Mouse (Mus musculus) embryonic facial prominence, embryonic 15.5 days (tissue): Measurements from ENCODE around the gene Ripk1. TPM values are rescaled to one million over a fixed set of nuclear protein-coding genes. Genes with fewer than 3 reads are reported as not detected.
A peak's percentile ranks its signal among the peaks of the same experiment; 100 is the strongest.

Experiments used
- ATAC-seq: fragments of 200-750 bp; cut with Nextera tagmentation; 2 replicates; pipeline ENCODE4 v1.8.0; 2017; ENCODE audit warnings: low read depth, moderate TSS enrichment; ENCODE audit not compliant: insufficient number of reproducible peaks, low FRiP score, low TSS enrichment
- H3K27ac ChIP-seq: fragments of 300-500 bp; sonication (generic); replicated peaks from 2 replicates; pipeline ENCODE4 v1.5.1; 2015; ENCODE audit warnings: mild to moderate bottlenecking, inconsistent platforms
- H3K27me3 ChIP-seq: fragments of 300-500 bp; sonication (generic); 2 replicates; pipeline ENCODE4 v1.6.1; 2015; ENCODE audit warnings: inconsistent platforms
- H3K36me3 ChIP-seq: fragments of 300-500 bp; sonication (generic); 2 replicates; pipeline ENCODE4 v1.6.1; 2015; ENCODE audit warnings: mild to moderate bottlenecking, inconsistent platforms
- H3K4me1 ChIP-seq: fragments of 300-500 bp; sonication (generic); 2 replicates; pipeline ENCODE4 v1.6.1; 2015; ENCODE audit warnings: inconsistent platforms
- H3K4me2 ChIP-seq: fragments of 300-500 bp; sonication (generic); replicated peaks from 2 replicates; pipeline ENCODE4 v1.6.1; 2015; ENCODE audit warnings: mild to moderate bottlenecking, inconsistent platforms
- H3K4me3 ChIP-seq: fragments of 300-500 bp; sonication (generic); replicated peaks from 2 replicates; pipeline ENCODE4 v1.5.1; 2015; ENCODE audit warnings: mild to moderate bottlenecking, inconsistent platforms
- H3K9ac ChIP-seq: fragments of 300-500 bp; sonication (generic); 2 replicates; pipeline ENCODE4 v1.6.1; 2015; ENCODE audit warnings: inconsistent platforms
- H3K9me3 ChIP-seq: fragments of 300-500 bp; sonication (generic); replicated peaks from 2 replicates; pipeline ENCODE4 v1.6.1; 2016; ENCODE audit warnings: inconsistent platforms
- WGBS: fragments of 180-500 bp; shearing (Covaris S2); methylation state at CpG from one replicate; pipeline ENCODE4 v1.1.7; 2015; 5-methylcytosine and 5-hydroxymethylcytosine counted together
- polyA plus RNA-seq: library from polyadenylated mRNA; unstranded; fragments of >200 nt; fragmentation: Nextera tagmentation; extraction: Ambion mirVana; gene quantifications from 2 replicates; pipeline ENCODE4 v1.2.1, GENCODE M21; 2015

The Ripk1 gene
- polyA plus RNA-seq, 1 experiment from 2014 or later: 19.3 TPM

- H3K4me2 ChIP-seq: no peak overlapping the region
- 84% methylated on average over 3 of the region's 3 CpGs for WGBS
- no peak overlapping the region for H3K9ac ChIP-seq
- H3K36me3 ChIP-seq: 0 out of 2 replicates have a peak, but pooled peaks cover 6% of the 10 kb centered on the region
- H3K4me3 ChIP-seq: no peak overlapping the region
- no peaks in the 10 kb centered on the region for H3K27me3 ChIP-seq
- no peak for ATAC-seq
- no peaks in the 10 kb centered on the region for H3K9me3 ChIP-seq
- no peak overlapping the region for H3K27ac ChIP-seq
- peaks cover 12% of the 10 kb centered on the region for H3K4me1 ChIP-seq
Measured at GRCm38 (mm10) chr13:34040091-34040490, 37.9 kb downstream of the Ripk1 start.

DNA sequence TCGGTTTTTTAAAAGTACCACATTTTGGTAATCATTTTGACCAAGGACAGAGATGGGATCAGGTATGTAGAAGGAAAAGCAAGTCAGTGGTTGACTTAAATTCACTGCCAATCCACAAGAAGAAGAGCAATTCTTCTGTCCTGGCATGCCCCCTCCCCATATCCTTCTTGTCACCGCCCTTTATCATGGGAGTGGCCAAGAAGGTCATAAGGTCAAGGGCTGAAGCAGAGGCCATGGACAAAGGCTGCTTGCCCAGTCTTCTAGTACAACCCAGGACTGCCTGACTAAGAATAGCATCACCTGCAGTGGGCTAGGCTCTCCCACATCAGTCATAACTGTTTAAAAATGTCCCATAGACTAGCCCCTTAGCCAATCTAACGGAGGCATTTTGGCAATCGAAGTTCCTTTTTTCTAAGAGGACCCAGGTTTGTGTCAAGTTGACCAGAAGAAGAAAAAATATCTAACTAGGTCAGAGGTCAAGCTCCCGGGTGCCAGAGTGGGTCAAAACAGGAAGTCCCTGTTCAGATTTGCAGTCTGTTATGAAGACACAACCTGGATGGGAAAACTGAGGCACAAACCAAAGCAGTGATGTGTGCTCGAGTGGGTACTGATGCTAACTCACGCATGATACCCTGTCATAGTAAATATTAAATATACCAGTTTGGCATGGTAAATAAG is 41.7 kb downstream of the Ripk1 start:
- Histone ChIP-seq H3K27ac (no peak overlapping the region), H3K9me3 (no peaks in the 10 kb centered on the region), H3K36me3 (peaks cover 23% of the 10 kb centered on the region), H3K4me3 (no peak overlapping the region), H3K27me3 (no peaks in the 10 kb centered on the region), H3K4me2 (no peak overlapping the region), H3K4me1 (peaks cover 6% of the 10 kb centered on the region), H3K9ac (no peak overlapping the region)
- no peak for ATAC-seq
- WGBS: 69% methylated on average over 7 of the region's 7 CpGs

GRCm38 (mm10) chr13:34045511-34046249 is 43.5 kb downstream of the Ripk1 start:
- Histone ChIP-seq H3K4me3 (no peak overlapping the region), H3K4me2 (no peak overlapping the region), H3K27ac (no peak overlapping the region), H3K36me3 (peaks cover 41% of the 10 kb centered on the region), H3K27me3 (no peaks in the 10 kb centered on the region), H3K9ac (no peak overlapping the region), H3K9me3 (no peaks in the 10 kb centered on the region), H3K4me1 (0 out of 2 replicates have a peak, but pooled peaks cover 3% of the 10 kb centered on the region)
- no peak for ATAC-seq
- 60% methylated on average over 5 of the region's 5 CpGs for WGBS

- no peaks in the 10 kb centered on the region for H3K27me3 ChIP-seq
- ATAC-seq: peak; percentile 74
- no peak overlapping the region for H3K4me2 ChIP-seq
- 39% methylated on average over 11 of the region's 11 CpGs for WGBS
- no peak overlapping the region for H3K9ac ChIP-seq
- H3K36me3 ChIP-seq: peaks cover 41% of the 10 kb centered on the region
- H3K4me1 ChIP-seq: 0 out of 2 replicates have a peak, but pooled peaks cover 3% of the 10 kb centered on the region
- no peaks in the 10 kb centered on the region for H3K9me3 ChIP-seq
- H3K4me3 ChIP-seq: no peak overlapping the region
- H3K27ac ChIP-seq: no peak overlapping the region
Measured at GRCm38 (mm10) chr13:34046421-34047012, 44.4 kb downstream of the Ripk1 start.

- Histone ChIP-seq H3K27me3 (no peaks in the 10 kb centered on the region), H3K36me3 (peaks cover 46% of the 10 kb centered on the region), H3K27ac (no peak overlapping the region), H3K9ac (no peak overlapping the region), H3K9me3 (no peaks in the 10 kb centered on the region), H3K4me2 (no peak overlapping the region), H3K4me1 (0 out of 2 replicates have a peak, but pooled peaks cover 3% of the 10 kb centered on the region), H3K4me3 (no peak overlapping the region)
- no peak for ATAC-seq
- WGBS: 87% methylated on average over 3 of the region's 3 CpGs
Measured at GRCm38 (mm10) chr13:34047526-34047925, 45.4 kb downstream of the Ripk1 start.

DNA sequence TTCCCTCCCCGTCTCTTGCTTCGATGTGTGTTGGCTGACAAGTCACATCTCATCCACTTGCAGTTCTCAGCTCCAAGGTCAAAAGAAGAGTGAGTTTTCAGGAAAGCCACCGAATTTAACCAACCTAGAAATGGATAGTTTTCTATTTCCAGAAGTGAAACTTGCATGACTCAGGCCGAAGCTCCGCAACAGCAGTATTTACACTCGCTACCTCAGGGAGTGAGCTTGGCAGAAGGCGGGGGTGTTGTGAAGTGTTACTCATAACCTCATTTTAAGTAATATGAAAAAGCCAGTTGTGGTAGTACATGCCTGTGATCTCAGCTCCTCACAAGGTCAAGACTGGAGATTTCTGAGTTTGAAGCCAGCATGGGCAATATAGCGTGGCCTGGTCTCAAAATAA is 48.3 kb downstream of the Ripk1 start:
- H3K4me3 ChIP-seq: no peak overlapping the region
- no peak overlapping the region for H3K27ac ChIP-seq
- 93% methylated on average over 8 of the region's 8 CpGs for WGBS
- 0 out of 2 replicates have a peak, but pooled peaks cover 3% of the 10 kb centered on the region for H3K4me1 ChIP-seq
- H3K27me3 ChIP-seq: no peaks in the 10 kb centered on the region
- H3K36me3 ChIP-seq: peaks cover 47% of the 10 kb centered on the region
- H3K4me2 ChIP-seq: no peak overlapping the region
- no peak overlapping the region for H3K9ac ChIP-seq
- no peak for ATAC-seq
- no peaks in the 10 kb centered on the region for H3K9me3 ChIP-seq

- no peak overlapping the region for H3K9ac ChIP-seq
- H3K4me2 ChIP-seq: no peak overlapping the region
- no peak overlapping the region for H3K27ac ChIP-seq
- peaks cover 54% of the 10 kb centered on the region for H3K36me3 ChIP-seq
- ATAC-seq: no peak
- no peak overlapping the region for H3K4me3 ChIP-seq
- no peaks in the 10 kb centered on the region for H3K27me3 ChIP-seq
- H3K4me1 ChIP-seq: 0 out of 2 replicates have a peak, but pooled peaks cover 1% of the 10 kb centered on the region
- H3K9me3 ChIP-seq: no peaks in the 10 kb centered on the region
- 97% methylated on average over 3 of the region's 3 CpGs for WGBS
Measured at GRCm38 (mm10) chr13:34051692-34052091, 49.5 kb downstream of the Ripk1 start.

DNA sequence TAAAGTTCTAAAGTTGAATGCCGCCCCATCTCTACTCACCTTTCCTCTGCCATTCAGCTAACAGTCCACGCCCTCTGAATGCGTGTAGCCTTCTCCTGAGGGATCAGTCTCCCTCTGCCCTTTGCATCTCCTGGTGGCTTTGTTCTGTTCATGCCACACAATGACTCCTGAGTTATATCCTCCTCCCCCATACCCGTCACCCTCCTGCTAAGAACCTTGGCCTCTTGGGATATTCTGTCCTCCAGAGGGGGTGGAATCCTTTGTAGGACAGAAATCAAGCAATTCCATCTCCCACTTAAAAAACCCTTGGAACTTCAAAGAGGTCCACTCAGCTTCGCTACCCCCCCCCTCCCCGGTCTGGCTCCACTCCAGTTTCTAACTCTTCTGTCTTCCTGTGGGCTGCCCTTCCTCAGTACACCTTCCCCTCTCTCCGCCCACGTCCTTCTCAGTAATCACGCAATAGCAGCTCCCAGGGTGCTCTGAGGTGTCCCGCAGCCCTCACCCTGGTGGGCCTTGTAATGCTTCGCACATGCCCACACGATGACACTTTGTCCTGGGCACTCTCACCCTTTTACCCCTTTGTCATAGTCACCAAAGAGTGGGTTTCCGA is 51.6 kb downstream of the Ripk1 start:
- no peak overlapping the region for H3K27ac ChIP-seq
- peaks cover 50% of the 10 kb centered on the region for H3K36me3 ChIP-seq
- 77% methylated on average over 13 of the region's 13 CpGs for WGBS
- no peak for ATAC-seq
- no peak overlapping the region for H3K9ac ChIP-seq
- H3K4me2 ChIP-seq: no peak overlapping the region
- no peaks in the 10 kb centered on the region for H3K27me3 ChIP-seq
- no peak overlapping the region for H3K4me3 ChIP-seq
- no peaks in the 10 kb centered on the region for H3K9me3 ChIP-seq
- H3K4me1 ChIP-seq: no peaks in the 10 kb centered on the region

DNA sequence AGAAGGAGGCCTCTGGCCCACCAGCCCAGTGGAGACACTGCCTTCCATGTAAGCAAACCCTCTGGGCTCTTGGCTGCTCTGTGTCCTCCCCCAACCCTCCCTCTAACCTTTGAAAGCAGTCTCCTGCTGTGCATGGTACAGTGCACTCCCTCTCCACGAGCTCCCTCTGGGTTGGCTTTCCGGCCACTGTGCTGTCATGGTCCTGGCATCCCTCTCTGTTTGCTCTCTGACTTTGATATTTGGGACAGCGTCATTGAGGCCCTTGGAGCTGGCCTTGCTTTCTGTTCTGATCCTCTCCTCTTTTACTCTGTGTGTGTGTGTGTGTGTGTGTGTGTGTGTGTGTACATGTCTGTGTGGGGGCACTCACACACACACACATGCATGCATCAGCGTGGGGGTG is 52.2 kb downstream of the Ripk1 start:
- H3K4me1 ChIP-seq: no peaks in the 10 kb centered on the region
- H3K9ac ChIP-seq: no peak overlapping the region
- no peaks in the 10 kb centered on the region for H3K9me3 ChIP-seq
- no peak for ATAC-seq
- H3K27ac ChIP-seq: no peak overlapping the region
- no peak overlapping the region for H3K4me2 ChIP-seq
- H3K36me3 ChIP-seq: peaks cover 44% of the 10 kb centered on the region
- no peak overlapping the region for H3K4me3 ChIP-seq
- WGBS: 71% methylated on average over 4 of the region's 4 CpGs
- H3K27me3 ChIP-seq: no peaks in the 10 kb centered on the region

GRCm38 (mm10) chr13:34054983-34055382 is 52.8 kb downstream of the Ripk1 start:
- H3K9ac ChIP-seq: no peak overlapping the region
- H3K27ac ChIP-seq: no peak overlapping the region
- no peak for ATAC-seq
- H3K36me3 ChIP-seq: peaks cover 40% of the 10 kb centered on the region
- no peak overlapping the region for H3K4me3 ChIP-seq
- H3K4me2 ChIP-seq: no peak overlapping the region
- WGBS: 88% methylated on average over 3 of the region's 3 CpGs
- H3K9me3 ChIP-seq: no peaks in the 10 kb centered on the region
- H3K27me3 ChIP-seq: no peaks in the 10 kb centered on the region
- H3K4me1 ChIP-seq: no peaks in the 10 kb centered on the region

GRCm38 (mm10) chr13:34057252-34057651 is 55.1 kb downstream of the Ripk1 start:
- no peak overlapping the region for H3K4me3 ChIP-seq
- no peak for ATAC-seq
- no peak overlapping the region for H3K4me2 ChIP-seq
- 83% methylated on average over 1 of the region's 1 CpGs for WGBS
- no peaks in the 10 kb centered on the region for H3K9me3 ChIP-seq
- H3K27ac ChIP-seq: no peak overlapping the region
- H3K9ac ChIP-seq: no peak overlapping the region
- H3K36me3 ChIP-seq: peaks cover 37% of the 10 kb centered on the region
- no peaks in the 10 kb centered on the region for H3K4me1 ChIP-seq
- H3K27me3 ChIP-seq: no peaks in the 10 kb centered on the region
